Mouse (Mus musculus): ENCODE data around the gene Fam216b.

The Fam216b gene

DNA sequence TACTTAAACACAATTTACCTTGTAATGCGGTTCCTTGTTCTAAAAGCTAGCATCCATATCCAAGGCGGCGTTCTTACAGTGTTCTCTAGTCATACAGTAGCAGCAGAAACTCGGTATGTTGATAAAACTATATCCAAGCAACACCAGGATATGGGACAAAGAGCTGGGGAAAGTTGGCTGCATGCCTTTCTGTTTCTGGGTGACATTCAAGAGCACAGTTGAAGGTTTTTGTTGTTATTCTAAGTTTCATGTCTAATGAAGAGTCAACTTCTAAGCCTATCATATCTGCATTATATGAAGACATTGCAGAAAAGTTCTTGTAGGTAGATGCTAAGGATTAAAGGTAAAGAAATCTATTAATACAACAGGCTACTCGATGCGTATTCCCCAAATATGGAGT is at the start of gene Fam216b:
TSS of gene Fam216b (minus strand) at position 101 of the 400 bp plus-strand sequence.
- in situ Hi-C loops (cut with MboI) = no loop called here

DNA sequence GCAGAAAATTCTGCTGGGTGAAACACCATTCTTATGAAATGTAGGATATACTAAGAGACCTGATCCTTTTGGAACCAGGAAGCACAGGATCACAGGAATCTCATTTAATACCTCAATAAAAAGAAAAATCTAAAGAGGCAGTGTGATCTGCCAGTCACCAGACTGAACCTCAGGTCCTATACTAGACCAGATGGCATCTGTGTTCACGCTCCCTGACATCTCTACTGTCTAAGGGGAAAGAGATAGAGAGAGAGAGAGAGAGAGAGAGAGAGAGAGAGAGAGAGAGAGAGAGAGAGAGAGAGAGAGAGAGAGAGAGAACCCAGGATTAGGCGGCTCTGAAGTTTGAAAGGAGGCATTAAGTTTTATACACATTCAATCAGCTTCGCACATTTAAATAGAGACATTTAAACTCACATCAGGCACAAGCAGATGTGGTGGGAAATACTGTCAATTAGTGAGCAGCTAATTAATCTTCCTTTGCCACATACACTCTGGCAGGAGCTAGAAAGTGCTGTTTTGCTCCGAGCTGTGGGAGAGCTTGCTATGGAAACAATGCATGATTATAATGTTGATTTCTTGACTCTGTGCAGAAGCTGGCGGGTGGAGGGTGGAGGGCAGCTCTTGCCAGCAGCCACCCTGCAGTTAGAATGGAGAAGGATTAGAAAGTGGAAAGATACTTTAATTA is 43.7 kb upstream of the Fam216b start:
- in situ Hi-C loops (cut with MboI) = no loop called here

GRCm38 (mm10) chr14:78126670-78127069 is 37.9 kb upstream of the Fam216b start:
- in situ Hi-C loops (cut with MboI) = no loop called here

GRCm38 (mm10) chr14:78120286-78120685 is 31.5 kb upstream of the Fam216b start:
- in situ Hi-C loops (cut with MboI) = no loop called here

- in situ Hi-C loops (cut with MboI) = no loop called here
Measured at GRCm38 (mm10) chr14:78119449-78120200, 30.8 kb upstream of the Fam216b start.

- in situ Hi-C loops (cut with MboI) = no loop called here
Measured at GRCm38 (mm10) chr14:78117671-78118070, 28.9 kb upstream of the Fam216b start.

- in situ Hi-C loops (cut with MboI) = no loop called here
Measured at GRCm38 (mm10) chr14:78117268-78117667, 28.5 kb upstream of the Fam216b start.

- in situ Hi-C loops (cut with MboI) = no loop called here
Measured at GRCm38 (mm10) chr14:78112466-78112865, 23.7 kb upstream of the Fam216b start.

DNA sequence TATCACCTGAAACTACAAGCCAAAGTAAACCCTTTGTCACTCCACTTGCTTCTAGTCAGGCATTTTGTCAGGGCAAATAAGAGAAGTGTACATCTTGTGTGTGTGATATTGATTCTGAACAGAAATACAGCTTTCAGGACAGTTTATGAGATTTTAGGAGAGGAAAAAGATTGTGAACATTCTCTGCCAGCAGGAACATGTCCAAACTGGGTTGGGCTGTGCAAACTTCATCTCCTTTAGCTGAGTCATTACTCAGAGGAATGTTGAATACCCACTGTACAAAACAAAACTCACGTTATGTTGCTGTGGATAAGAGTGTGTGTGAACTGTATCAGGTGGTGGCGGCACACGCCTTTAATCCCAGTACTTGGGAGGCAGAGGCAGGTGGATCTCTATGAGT is 22.1 kb upstream of the Fam216b start:
- in situ Hi-C loops (cut with MboI) = no loop called here

DNA sequence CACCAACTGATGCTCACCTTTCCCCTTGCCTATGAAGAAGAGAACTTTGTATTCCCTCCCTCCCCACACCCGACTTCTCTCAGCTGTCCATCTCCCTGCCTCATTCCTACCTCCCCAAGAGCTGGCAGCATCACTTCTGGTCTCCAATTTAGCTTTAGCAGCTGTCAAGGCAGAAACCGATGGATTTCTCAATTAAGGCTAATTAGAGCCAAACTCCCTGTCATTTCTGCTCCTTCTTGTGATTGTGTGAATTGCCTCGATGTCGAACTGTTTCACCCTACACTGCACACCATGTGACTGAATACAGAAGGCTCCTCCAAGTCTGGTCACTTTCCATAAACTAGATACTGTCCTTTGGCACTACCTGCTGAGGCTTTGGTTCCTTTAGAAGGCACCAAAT is 20.6 kb upstream of the Fam216b start:
- in situ Hi-C loops (cut with MboI) = no loop called here

GRCm38 (mm10) chr14:78108388-78108787 is 19.6 kb upstream of the Fam216b start:
- in situ Hi-C loops (cut with MboI) = no loop called here

DNA sequence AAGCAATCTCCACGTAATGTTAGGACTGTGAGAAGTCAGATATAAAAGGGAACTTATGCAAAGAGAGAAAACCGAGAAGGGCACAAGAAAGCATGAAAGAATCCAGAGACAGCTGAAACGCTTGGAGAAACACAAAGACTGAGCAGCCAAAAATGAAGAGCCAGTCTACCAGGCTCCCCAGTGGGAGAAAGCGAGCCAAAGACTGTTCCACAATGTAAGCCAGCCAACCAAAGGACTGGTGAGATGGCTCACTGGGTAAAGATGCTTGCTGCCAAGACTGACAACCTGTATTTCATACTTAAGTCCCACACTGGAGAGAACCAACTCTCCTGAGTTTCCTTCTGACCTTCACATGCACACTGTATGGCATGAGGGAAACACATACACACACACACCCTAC is 784 bp upstream of the Fam216b start:
- in situ Hi-C loops (cut with MboI) = no loop called here

DNA sequence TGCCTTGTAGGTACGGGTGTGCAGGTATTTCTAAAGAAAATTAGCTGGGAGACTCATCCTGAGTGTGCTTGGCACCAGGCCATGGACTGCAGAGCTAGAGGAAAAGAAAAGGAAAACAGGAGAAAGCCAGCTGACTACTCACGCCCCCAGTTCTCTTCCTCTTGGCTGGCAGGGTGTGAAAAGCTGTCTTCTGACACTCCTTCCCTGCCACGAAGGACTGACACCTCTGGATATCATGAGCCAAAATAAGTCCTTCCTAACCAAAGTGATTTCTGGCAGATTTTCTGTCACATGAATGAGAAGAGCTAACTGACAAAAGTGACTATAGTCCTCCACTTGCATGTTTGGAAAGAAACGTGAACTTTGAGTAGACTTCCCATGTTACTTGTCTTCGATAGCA is 5.3 kb downstream of the Fam216b start:
- in situ Hi-C loops (cut with MboI) = no loop called here

GRCm38 (mm10) chr14:78077508-78077907 is 11.3 kb downstream of the Fam216b start:
- in situ Hi-C loops (cut with MboI) = no loop called here

DNA sequence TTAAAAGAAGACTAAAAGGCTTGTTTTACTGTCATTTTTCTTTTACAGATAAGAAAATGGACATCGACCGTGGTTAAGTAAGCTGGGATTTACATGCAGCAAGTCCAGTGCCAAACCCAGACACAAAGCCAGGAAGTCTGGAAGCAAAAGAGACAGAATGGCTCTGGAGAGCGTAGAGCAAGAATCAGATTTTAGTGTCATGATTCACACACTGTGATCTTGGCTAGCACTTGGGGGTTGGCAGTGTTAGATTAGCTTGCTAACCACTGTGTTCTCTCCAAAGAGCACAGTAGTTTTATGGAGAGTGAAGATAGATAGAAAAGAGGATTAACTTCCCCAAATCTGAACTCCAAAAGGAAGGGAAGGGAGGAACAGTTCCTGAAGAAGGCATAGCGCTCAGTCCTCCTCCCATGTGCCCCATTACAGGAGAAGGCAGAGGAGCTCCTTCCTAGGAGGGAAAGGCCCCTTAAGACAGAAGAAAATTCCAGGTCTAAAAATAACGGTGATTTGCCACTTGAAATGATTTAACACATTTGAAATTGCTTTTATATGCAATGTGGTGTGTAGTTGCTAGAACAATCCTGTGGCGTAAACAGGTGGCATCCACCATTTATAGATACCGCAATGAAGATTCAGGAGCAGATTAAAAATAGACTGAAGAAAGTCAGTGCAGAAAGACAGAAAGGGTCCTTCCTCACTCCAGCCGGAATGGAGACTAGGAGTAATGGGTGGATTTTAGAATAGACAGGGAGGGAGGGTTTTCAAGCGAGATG is 22.7 kb downstream of the Fam216b start:
- in situ Hi-C loops (cut with MboI) = no loop called here

GRCm38 (mm10) chr14:78062484-78062883 is 26.3 kb downstream of the Fam216b start:
- in situ Hi-C loops (cut with MboI) = no loop called here

DNA sequence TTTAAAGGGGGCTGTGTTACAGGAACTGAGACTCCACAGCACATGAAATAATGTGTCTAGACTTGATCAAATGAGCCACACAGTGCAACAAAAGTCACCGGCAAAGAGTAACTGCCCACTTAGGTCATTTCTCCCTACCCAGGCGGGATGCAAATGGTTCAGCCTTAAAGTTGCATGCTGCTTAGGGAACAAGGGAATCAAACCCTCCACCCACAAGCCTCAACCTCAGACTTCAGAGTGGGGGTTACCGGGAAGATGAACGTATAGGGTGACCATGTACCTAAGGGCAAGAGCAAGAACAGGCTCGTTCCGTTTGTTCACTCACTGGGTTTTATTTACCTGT is 28.2 kb downstream of the Fam216b start:
- in situ Hi-C loops (cut with MboI) = no loop called here

- in situ Hi-C loops (cut with MboI) = no loop called here
Measured at GRCm38 (mm10) chr14:78059878-78060608, 28.8 kb downstream of the Fam216b start.

DNA sequence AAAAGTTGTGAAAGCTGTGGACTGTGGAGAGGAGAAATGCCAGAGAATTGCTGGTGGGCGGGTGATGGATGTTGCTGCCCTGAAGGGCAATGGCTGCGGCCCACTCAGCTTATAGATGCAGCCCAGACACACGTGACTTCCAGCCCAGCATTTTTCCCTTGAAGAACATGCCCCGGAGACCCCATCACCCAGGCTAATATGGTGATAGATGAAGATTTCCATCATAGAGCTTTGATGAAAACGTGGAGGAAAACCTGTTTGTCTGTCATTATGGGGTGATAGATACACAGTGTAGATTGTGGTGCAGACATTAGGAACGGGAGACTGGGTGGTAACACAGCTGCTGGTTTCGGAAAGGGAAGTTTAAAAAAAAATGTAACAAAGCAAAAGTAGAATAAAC is 31.4 kb downstream of the Fam216b start:
- in situ Hi-C loops (cut with MboI) = no loop called here

DNA sequence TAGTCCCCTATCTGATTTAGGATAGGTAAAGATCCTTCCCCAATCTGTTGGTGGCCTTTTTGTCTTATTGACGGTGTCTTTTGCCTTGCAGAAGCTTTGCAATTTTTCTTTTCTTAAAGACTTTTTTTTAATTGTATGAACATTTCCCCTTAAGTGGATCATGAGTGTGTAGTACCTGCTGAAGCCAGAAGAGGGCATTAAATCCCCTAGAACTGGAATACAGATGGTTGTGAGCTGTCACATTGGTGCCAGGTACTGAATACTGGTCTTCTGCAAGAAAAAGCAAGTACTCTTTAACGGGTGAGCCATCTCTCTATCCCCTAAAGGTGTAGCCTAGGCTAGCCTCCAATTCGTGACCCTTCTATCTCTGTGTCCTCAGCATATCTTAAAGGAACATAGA is 32.4 kb downstream of the Fam216b start:
- in situ Hi-C loops (cut with MboI) = no loop called here

GRCm38 (mm10) chr14:78048674-78049073 is 40.1 kb downstream of the Fam216b start:
- in situ Hi-C loops (cut with MboI) = no loop called here

DNA sequence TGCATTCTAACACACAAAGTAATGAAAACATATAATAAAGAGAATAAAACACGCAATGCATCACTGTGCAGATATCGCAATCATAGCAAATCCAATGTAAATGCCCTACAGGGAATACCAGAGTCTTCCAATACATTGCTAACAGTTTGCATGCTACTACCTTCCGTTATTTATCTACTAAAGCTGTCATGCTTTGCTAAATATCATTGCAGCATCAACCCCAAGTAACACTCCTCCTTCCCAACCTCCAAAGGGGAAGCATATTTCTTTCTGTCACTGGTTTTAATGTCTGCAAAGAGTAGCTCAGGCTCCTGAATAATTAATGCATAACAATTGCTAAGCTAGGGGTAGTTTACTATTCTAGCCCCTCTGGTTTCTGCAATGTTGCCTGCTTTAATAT is 40.5 kb downstream of the Fam216b start:
- in situ Hi-C loops (cut with MboI) = no loop called here
